In genomic region chr15:64021885-64022836, GRCm38 (mm10) we compare ENCODE assay signal across 11 mouse cellular contexts. TPM values are rescaled to one million over a fixed set of nuclear protein-coding genes. Genes with fewer than 3 reads are reported as not detected.
DNase-seq lines count a peak whose midpoint lies in the region; ATAC-seq lines count a peak whose summit lies in the region.
"Had no signal": no experiment of that assay in that cellular context is flagged by ENCODE, and none has a peak within 500 bp of the region (broad histone marks: within the 10 kb centered on the region; RNA-seq: fewer than 3 reads in every experiment).

No protein-coding gene starts in this region.

- no peak overlapping the region for H3K4me2 ChIP-seq in liver, embryonic 13.5 days
- no peak overlapping the region for H3K4me2 ChIP-seq in liver, embryonic 12.5 days
- H3K4me2 ChIP-seq: forebrain, embryonic 13.5 days; intestine, embryonic 15.5 days had no signal

- no peak for DNase-seq in liver, embryonic 13.5 days
- DNase-seq in T-cell, adult 2 months (ENCODE audit: low spot score), result peak; percentile 80
- DNase-seq in thymus, postnatal 25 days, result peak; percentile 60
- no peak for DNase-seq in frontal cortex, postnatal 36 days (ENCODE audit: low spot score in 2 of 2)
- no peak for DNase-seq in lung, postnatal 14 days
- no peak for DNase-seq in retina, postnatal 1 day

- H3K4me3 ChIP-seq in liver, embryonic 13.5 days (replicated peaks), result no peak overlapping the region
- no peak overlapping the region for H3K4me3 ChIP-seq in liver, embryonic 12.5 days
- H3K4me3 ChIP-seq: forebrain, embryonic 13.5 days; heart, embryonic 10.5 days; intestine, embryonic 15.5 days had no signal

- H3K27me3 ChIP-seq in liver, embryonic 13.5 days, result no peaks in the 10 kb centered on the region
- H3K27me3 ChIP-seq in liver, embryonic 12.5 days (replicated peaks), result no peaks in the 10 kb centered on the region
- H3K27me3 ChIP-seq: forebrain, embryonic 13.5 days; intestine, embryonic 15.5 days had no signal

- H3K9ac ChIP-seq in liver, embryonic 13.5 days, result no peak overlapping the region
- no peak overlapping the region for H3K9ac ChIP-seq in liver, embryonic 12.5 days
- H3K9ac ChIP-seq: forebrain, embryonic 13.5 days; intestine, embryonic 15.5 days had no signal

- no peaks in the 10 kb centered on the region for H3K9me3 ChIP-seq in liver, embryonic 13.5 days (replicated peaks)
- H3K9me3 ChIP-seq in liver, embryonic 12.5 days (replicated peaks), result no peaks in the 10 kb centered on the region
- H3K9me3 ChIP-seq: forebrain, embryonic 13.5 days; heart, embryonic 10.5 days; intestine, embryonic 15.5 days had no signal

- 75% methylated on average over 27 of the region's 27 CpGs for WGBS in liver, embryonic 13.5 days (ENCODE audit: insufficient replicate concordance)
- WGBS in liver, embryonic 12.5 days (ENCODE audit: insufficient replicate concordance), result 79% methylated on average over 27 of the region's 27 CpGs

- no peaks in the 10 kb centered on the region for H3K36me3 ChIP-seq in liver, embryonic 13.5 days
- H3K36me3 ChIP-seq in liver, embryonic 12.5 days, result no peaks in the 10 kb centered on the region
- H3K36me3 ChIP-seq: intestine, embryonic 15.5 days had no signal

- ATAC-seq in liver, embryonic 13.5 days (ENCODE audit: low read depth), result 0 out of 2 replicates have a peak, but pooled peaks have one; percentile 16
- no peak; the same call in 1 of the 2 replicates for ATAC-seq in liver, embryonic 12.5 days
- peak; percentile 81 for ATAC-seq in monocyte, adult 5-6 weeks (replicated peaks; ENCODE audit: insufficient number of reproducible peaks, low FRiP score, low TSS enrichment, poor library complexity, severe bottlenecking)
- ATAC-seq: forebrain, embryonic 13.5 days; intestine, embryonic 15.5 days had no signal

- H3K4me1 ChIP-seq in liver, embryonic 13.5 days (replicated peaks), result peaks cover 18% of the 10 kb centered on the region
- H3K4me1 ChIP-seq in liver, embryonic 12.5 days, result peaks cover 33% of the 10 kb centered on the region

- H3K27ac ChIP-seq in liver, embryonic 13.5 days, result no peak overlapping the region
- no peak overlapping the region for H3K27ac ChIP-seq in liver, embryonic 12.5 days
- H3K27ac ChIP-seq: forebrain, embryonic 13.5 days; heart, embryonic 10.5 days; intestine, embryonic 15.5 days had no signal

RNA-seq across cellular contexts. Expression of gene Fam49b, which starts 38.1 kb away (rescaled TPM):
- polyA plus RNA-seq in liver, embryonic 13.5 days (2015; fragmentation: Nextera tagmentation; extraction: Ambion mirVana), result 37.7 and 41.0 TPM in 2 replicates
- polyA plus RNA-seq in liver, embryonic 12.5 days (2016; fragmentation: Nextera tagmentation; extraction: Ambion mirVana), result 49.6 and 51.0 TPM in 2 replicates
- 420 to 436 TPM (median 435 TPM) in 3 replicates for total RNA-seq in monocyte, adult 5-6 weeks (2017)

Comparison
In these comparisons a context has a peak if more than half of its experiments do, and no peak if none do; other contexts are left out.
1. DNase-seq: peak in T-cell, adult 2 months (single experiment) and thymus, postnatal 25 days (single experiment); none in liver, embryonic 13.5 days (single experiment), frontal cortex, postnatal 36 days (0 of 2), lung, postnatal 14 days (single experiment) and retina, postnatal 1 day (single experiment).